Mouse (Mus musculus) left cerebral cortex, postnatal 36 days (tissue): ENCODE measurements around the gene Nfix. TPM values are rescaled to one million over a fixed set of nuclear protein-coding genes. Genes with fewer than 3 reads are reported as not detected.
"Not testable (repeated sequence)": the region's sequence is repeated elsewhere in the genome, so short reads cannot be mapped to it uniquely, and the experiment has no call there.

Source experiments
- DNase-seq, 2 experiments: peaks; one replicate each; pipeline ENCODE4 v3.0.0; 2021 to 2022; ENCODE audit warnings: low spot score in 2 of 2, mixed read lengths in 1 of 2
- intact Hi-C: fragments of 180-260 bp; cut with DNase I; formaldehyde crosslinking; loops from one replicate; pipeline ENCODE4 v1.15.1; 2025
- total RNA-seq, 2 experiments: library from RNA; stranded (reverse); gene quantifications; 2 replicates each; pipeline ENCODE4 v1.2.3; 2021

Gene Nfix
- total RNA-seq, 2 experiments from 2014 or later = 303 to 353 TPM

GRCm38 (mm10) chr8:84834002-84834865 lies 34.1 kb upstream of the Nfix start:
- DNase-seq = no peak
- intact Hi-C loops = no loop called here

GRCm38 (mm10) chr8:84832759-84833742 lies 32.9 kb upstream of the Nfix start:
- DNase-seq = no peak
- intact Hi-C loops = no loop called here

- DNase-seq = peak; percentile 82 to 84
- intact Hi-C loops = no loop called here
These were observed 32.0 kb upstream of the Nfix start for GRCm38 (mm10) chr8:84832034-84832717.

GRCm38 (mm10) chr8:84831490-84831889 lies 31.3 kb upstream of the Nfix start, which contains the start of gene Gadd45gip1:
Gene Gadd45gip1, plus strand, starts transcription at chr8:84831522.
- no peak for DNase-seq
- intact Hi-C loops = no loop called here

- intact Hi-C loops, DNase-seq: not testable (repeated sequence)
These were observed 26.4 kb upstream of the Nfix start for GRCm38 (mm10) chr8:84826518-84826917.

GRCm38 (mm10) chr8:84825636-84826035 lies 25.5 kb upstream of the Nfix start:
- intact Hi-C loops = no loop called here
- DNase-seq = no peak

- peak; percentile 66 to 69 for DNase-seq
These were observed 23.5 kb upstream of the Nfix start for GRCm38 (mm10) chr8:84823653-84824052.

GRCm38 (mm10) chr8:84822723-84823122 lies 22.6 kb upstream of the Nfix start, which contains the start of gene Dand5:
Gene Dand5, minus strand, starts transcription at chr8:84822823.
- intact Hi-C loops = no loop called here
- no peak for DNase-seq

More at GRCm38 (mm10) chr8:84823653-84824052, 23.5 kb upstream of the Nfix start:
- intact Hi-C loops = no loop called here

- intact Hi-C loops = no loop called here
- no peak for DNase-seq
These were observed 16.0 kb upstream of the Nfix start for GRCm38 (mm10) chr8:84816117-84816516.

GRCm38 (mm10) chr8:84815547-84815946 lies 15.4 kb upstream of the Nfix start:
- intact Hi-C loops = no loop called here
- DNase-seq = peak; percentile 95

GRCm38 (mm10) chr8:84814555-84815441 lies 14.7 kb upstream of the Nfix start:
- no peak for DNase-seq
- intact Hi-C loops = loop anchor here (5.0 kb wide), 2 partner anchors 42 to 172 kb away; no protein-coding TSS in a partner anchor

GRCm38 (mm10) chr8:84814240-84814554 lies 14.1 kb upstream of the Nfix start:
- intact Hi-C loops = loop anchor here (5.0 kb wide), 2 partner anchors 42 to 172 kb away; no protein-coding TSS in a partner anchor

GRCm38 (mm10) chr8:84813830-84814229 lies 13.7 kb upstream of the Nfix start:
- no peak for DNase-seq
- intact Hi-C loops = loop anchor here (5.0 kb wide), 2 partner anchors 42 to 172 kb away; no protein-coding TSS in a partner anchor

More at GRCm38 (mm10) chr8:84814240-84814554, 14.1 kb upstream of the Nfix start:
- no peak for DNase-seq

- peak; percentile 77 to 84 for DNase-seq
- intact Hi-C loops = loop anchor here (5.0 kb wide), 2 partner anchors 41 to 171 kb away; no protein-coding TSS in a partner anchor
These were observed 12.9 kb upstream of the Nfix start for GRCm38 (mm10) chr8:84813059-84813458.

- intact Hi-C loops = loop anchor here (2.0 to 5.0 kb wide), 3 partner anchors 39 to 169 kb away; no protein-coding TSS in a partner anchor
- DNase-seq = no peak
These were observed 11.2 kb upstream of the Nfix start for GRCm38 (mm10) chr8:84811303-84811702.

GRCm38 (mm10) chr8:84810896-84811295 lies 10.8 kb upstream of the Nfix start:
- peak; percentile 96 to 97 for DNase-seq
- intact Hi-C loops = loop anchor here (2.0 to 5.0 kb wide), 3 partner anchors 39 to 169 kb away; no protein-coding TSS in a partner anchor

GRCm38 (mm10) chr8:84809941-84810280 lies 9.8 kb upstream of the Nfix start:
- DNase-seq = no peak
- intact Hi-C loops = loop anchor here (2.0 to 5.0 kb wide), 3 partner anchors 38 to 168 kb away; no protein-coding TSS in a partner anchor
